Mouse (Mus musculus): Measurements from ENCODE around the gene Dhx30. TPM values are rescaled to one million over a fixed set of nuclear protein-coding genes. Genes with fewer than 3 reads are reported as not detected.
"Not testable (repeated sequence)": the region's sequence is repeated elsewhere in the genome, so short reads cannot be mapped to it uniquely, and the experiment has no call there.

Gene Dhx30
- total RNA-seq (2021), result 10 to 100 TPM; 78.0 to 81.8 TPM

GRCm38 (mm10) chr9:110117779-110118139 lies at the start of gene Dhx30:
TSS of gene Dhx30 (minus strand) at chr9:110117830.
- DNase-seq, result no peak

DNA sequence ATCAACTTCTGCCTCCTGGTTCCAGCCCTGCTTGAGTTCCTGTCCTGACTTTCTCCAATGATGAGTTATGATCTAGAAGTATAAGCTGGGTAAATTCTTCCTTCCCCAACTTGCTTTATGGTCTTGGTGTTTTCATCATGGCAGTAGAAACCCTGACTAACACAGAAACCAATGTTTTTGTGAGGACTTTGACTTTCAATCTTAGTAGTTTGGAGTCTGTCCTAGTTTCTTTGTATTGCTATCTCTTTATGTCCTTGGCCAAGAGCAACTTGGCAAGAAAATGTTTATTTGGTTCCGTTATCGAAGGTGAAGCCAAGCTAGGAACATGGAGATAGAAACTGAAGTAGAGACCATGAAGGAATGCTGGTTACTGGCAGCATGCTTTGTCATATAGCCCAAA lies 45.4 kb upstream of the Dhx30 start:
- DNase-seq, result no peak

GRCm38 (mm10) chr9:110162441-110162840 lies 44.8 kb upstream of the Dhx30 start:
- no peak for DNase-seq

- DNase-seq, result not testable (repeated sequence)
These were observed 42.9 kb upstream of the Dhx30 start for GRCm38 (mm10) chr9:110160486-110160885.

- peak; percentile 11 for DNase-seq
These were observed 41.4 kb upstream of the Dhx30 start for GRCm38 (mm10) chr9:110159036-110159435.

- no peak for DNase-seq
These were observed 31.0 kb upstream of the Dhx30 start for GRCm38 (mm10) chr9:110148598-110148997.

- DNase-seq, result no peak
These were observed 24.5 kb upstream of the Dhx30 start for GRCm38 (mm10) chr9:110142097-110142496.

GRCm38 (mm10) chr9:110139119-110139518 lies 21.5 kb upstream of the Dhx30 start:
- DNase-seq, result no peak

GRCm38 (mm10) chr9:110134176-110134575 lies 16.5 kb upstream of the Dhx30 start:
- DNase-seq, result no peak

DNA sequence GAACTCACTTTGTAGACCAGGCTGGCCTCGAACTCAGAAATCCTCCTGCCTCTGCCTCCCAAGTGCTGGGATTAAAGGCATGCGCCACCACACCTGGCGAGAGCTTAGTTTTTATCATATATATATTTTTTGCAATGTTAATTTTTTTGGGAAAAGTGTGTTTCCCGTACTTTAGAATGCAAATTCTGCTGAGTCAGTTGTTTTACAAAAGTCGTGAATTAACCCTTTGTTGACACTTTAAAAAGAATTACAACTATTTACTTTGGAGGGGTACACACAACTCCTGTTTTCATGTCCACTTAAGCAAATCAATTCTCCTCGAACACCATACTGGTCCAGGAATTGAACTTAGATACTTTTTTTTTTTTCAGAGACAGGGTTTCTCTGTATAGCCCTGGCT lies 15.3 kb upstream of the Dhx30 start:
- DNase-seq, result no peak

DNA sequence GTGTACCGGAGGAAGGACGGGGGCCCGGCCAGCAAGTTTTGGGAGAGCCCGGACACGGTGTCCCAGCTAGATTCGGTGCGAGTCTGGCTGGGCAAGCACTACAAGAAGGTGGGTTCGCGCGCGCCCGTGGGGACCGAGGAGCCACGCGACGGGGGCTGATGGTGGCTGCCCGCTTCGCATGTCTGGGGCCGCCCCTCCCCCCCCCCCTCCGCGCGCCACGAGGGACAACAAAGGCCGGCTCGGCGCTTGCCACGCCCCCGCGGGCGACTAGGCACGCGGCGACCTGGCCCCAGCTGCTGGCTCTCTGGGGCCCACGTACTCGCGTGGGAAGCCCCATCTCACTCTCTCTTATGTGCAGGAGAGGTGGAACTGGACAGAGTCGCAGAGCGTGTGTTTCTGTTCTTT lies 14.6 kb upstream of the Dhx30 start:
- DNase-seq, result no peak

GRCm38 (mm10) chr9:110131525-110132197 lies 14.0 kb upstream of the Dhx30 start:
- peak; percentile 100 for DNase-seq

- DNase-seq, result no peak
These were observed 13.4 kb upstream of the Dhx30 start for GRCm38 (mm10) chr9:110130896-110131524.

DNA sequence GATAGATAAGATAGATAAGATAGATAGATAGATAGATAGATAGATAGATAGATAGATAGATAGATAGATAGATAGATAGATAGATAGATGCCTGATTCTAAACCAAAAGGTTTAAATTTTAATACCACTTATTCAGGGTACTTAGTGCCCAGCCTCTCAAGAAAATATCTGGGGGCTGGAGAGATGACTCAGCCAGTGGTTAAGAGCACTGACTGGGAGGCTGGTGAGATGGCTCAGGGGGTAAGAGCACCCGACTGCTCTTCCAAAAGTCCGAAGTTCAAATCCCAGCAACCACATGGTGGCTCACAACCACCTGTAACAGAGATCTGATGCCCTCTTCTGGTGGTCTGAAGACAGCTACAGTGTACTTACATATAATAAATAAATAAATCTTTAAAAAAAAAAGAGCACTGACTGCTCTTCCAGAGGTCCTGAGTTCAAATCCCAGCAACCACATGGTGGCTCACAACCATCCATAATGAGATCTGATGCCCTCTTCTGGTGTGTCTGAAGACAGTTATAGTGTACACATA lies 6.4 kb upstream of the Dhx30 start:
- not testable (repeated sequence) for DNase-seq

- no peak for DNase-seq
These were observed 5.7 kb upstream of the Dhx30 start for GRCm38 (mm10) chr9:110123322-110123721.

- no peak for DNase-seq
These were observed 3.8 kb upstream of the Dhx30 start for GRCm38 (mm10) chr9:110121424-110121823.

GRCm38 (mm10) chr9:110118249-110118648 lies 619 bp upstream of the Dhx30 start:
- no peak for DNase-seq

DNA sequence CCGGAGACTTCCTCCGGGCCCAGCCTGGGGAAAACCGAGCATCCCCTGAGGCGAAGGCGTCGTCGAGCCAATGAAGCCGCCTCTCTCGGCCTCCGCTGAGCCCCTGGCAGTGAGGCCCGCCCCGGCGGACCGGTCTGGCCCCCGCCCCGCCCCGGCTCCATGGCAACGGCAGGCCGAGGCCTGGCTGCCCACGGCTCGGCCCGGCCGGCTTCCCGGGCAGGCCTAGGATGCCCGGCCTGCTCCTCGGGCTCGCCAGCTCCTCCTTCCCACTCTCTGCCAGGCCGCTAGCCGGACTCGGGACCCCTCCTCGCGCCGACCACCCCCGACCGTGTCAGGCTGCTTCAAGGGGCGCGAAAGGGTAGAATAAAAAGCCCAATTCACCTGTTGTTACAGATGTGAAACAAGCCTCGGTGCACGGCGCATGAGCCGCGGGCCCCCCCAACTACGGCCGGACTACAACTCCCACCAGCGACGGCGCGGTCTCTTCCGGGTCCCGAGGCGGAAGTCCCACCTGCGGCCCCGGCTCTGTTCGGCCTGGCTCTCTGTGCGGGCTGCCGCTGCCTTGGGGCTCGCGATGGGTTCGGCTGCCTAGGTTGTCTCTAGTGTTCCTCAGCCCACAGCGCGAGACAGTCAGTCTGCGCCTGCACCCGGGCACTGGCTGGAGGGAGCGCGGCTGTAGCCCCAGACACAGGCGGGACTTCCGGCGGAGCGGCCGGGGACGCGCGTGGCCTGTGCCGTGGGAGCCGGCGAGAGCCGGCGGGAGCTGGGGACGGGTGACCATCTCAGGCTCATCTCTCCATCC lies 452 bp downstream of the Dhx30 start, which contains the start of gene Smarcc1:
Gene Smarcc1, plus strand, starts transcription at position 732 of the 802 bp plus-strand sequence.
- peak; percentile 89 for DNase-seq

DNA sequence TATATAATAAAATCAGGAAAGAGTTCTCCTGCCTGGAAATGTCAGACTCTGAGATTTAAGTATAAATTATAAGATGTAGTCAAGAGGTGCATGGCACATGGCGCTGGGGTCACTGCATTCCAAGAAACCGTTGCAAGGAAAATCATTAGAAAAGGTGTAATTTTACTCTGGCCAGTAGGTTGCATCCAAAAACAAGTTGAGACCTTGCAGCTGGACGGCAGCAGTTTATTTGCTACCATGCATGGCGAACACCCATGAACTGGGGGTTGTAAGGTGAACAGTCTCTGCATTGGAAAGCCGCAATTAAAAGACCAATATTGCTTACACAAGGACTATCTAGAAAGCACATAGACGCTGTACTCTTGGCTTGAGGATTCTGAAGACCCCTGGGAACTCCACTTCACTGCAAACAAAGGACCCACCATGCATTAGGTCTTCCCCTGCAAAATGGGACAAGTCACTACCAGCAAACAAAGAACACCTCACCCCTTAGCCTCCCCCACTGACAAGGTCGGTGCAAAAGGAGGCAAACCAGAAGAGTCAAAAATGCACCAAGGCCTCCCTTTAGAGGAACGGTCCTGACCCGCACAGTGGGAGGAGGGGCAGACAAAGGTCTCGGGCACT lies 1.2 kb downstream of the Dhx30 start:
- DNase-seq, result no peak

- DNase-seq, result peak; percentile 96
These were observed 16.7 kb downstream of the Dhx30 start for GRCm38 (mm10) chr9:110100627-110101600.

GRCm38 (mm10) chr9:110097791-110098190 lies 19.8 kb downstream of the Dhx30 start:
- DNase-seq, result no peak
